Mouse (Mus musculus) gastrocnemius, adult 8-10 months (tissue): ENCODE measurements around the gene Cacna1c. TPM values are rescaled to one million over a fixed set of nuclear protein-coding genes. Genes with fewer than 3 reads are reported as not detected.
"Not testable (repeated sequence)": the region's sequence is repeated elsewhere in the genome, so short reads cannot be mapped to it uniquely, and the experiment has no call there.

Experiments used
- DNase-seq, 2 experiments: peaks; one replicate each; pipeline ENCODE4 v3.0.0; 2022; ENCODE audit warnings: low spot score in 2 of 2
- total RNA-seq, 4 experiments: library from RNA; stranded (reverse); gene quantifications; 2 replicates each; pipeline ENCODE4 v1.2.4; 2022

The Cacna1c gene
- total RNA-seq, 4 experiments from 2014 or later = 0.61 to 1.3 (median 0.90) TPM

- DNase-seq = no peak
Observed at GRCm38 (mm10) chr6:119213375-119213774, 17.2 kb upstream of the Cacna1c start.

- not testable (repeated sequence) for DNase-seq
Observed at GRCm38 (mm10) chr6:119206006-119206405, 9.8 kb upstream of the Cacna1c start.

GRCm38 (mm10) chr6:119204915-119205314 lies 8.7 kb upstream of the Cacna1c start:
- no peak for DNase-seq

GRCm38 (mm10) chr6:119204286-119204685 lies 8.1 kb upstream of the Cacna1c start:
- DNase-seq = no peak

DNA sequence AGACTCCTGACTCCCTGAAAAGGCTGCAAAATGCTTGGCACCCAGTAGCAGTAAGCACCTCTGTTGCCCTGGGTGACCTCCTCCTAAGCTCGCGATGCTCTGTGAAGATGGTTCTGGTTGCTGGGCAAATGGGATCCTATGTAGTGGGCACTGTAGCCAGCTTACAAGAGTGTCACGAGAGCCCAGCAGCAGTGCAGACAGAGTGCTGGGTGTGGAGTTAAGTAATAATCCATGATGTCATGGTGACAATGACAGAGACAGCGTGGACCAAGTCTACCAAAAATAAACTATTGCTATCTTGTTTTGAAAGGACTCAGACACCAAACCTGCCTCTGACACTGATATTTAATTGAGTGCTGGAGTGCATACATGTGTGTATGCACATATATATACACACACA lies 5.4 kb upstream of the Cacna1c start:
- no peak for DNase-seq

- no peak for DNase-seq
Observed at GRCm38 (mm10) chr6:119200362-119200761, 4.1 kb upstream of the Cacna1c start.

DNA sequence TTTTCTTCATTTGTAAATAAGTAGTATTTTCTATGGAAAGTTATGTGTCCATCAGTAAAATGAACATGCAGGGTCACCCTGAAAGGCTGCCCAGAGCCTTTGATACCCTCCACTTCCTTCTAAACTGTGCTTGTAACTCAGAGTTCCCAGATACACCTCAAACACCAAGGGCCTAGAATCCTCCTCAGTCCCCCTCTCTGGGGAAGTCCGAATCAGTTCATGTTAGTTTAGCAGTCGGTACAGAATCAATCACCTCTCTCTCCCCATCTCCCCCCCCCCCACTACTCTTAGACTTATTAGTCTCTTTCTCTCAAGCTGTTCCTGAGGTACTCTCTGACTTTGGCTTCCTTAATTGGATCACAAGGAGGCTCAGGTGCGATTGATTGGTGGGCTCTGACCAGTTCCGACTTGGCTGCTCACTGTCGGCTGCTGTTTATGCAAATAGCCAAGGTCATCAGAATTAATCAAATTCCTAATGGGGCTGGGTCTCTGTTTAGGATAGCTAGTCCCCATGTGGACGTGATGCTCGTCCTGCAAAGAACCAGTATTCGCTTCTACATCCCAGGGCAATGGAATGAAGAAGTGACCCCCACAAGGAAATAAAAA lies 3.2 kb upstream of the Cacna1c start:
- no peak for DNase-seq

DNA sequence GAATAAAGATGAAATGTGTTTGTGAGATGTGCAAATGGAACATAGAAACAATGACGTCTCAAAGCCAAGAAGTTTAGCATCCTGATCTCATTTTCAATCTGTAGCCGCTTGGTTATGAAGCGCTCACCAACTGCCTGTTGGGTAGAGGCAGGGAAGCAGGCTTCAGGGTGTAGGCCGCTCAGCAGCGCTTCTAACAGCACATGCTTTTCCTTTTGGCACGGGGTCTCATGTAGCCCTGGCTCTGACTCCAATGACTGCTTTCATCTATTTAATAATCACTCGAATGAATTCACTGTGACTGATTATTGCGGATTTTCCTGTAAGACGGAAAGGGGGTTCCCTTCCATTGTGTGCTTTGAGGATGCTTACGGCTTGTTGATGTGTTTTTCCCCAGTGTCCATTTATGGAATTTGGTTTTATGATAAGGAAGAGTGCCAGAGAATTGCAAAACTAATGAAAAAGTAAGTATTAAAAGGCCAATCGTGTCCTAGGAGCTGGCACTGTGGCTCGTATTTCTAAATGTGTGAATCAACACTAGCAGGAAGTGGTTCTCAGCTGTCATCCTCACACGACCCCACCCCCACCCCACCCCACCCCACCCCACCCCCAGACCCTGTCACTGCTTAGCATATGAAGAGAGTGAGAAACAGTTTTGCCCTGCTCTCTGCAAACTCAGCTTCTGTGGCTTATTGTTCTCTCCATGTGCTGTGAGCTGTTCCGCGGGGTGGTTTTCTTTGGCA lies 2.5 kb upstream of the Cacna1c start:
- DNase-seq = no peak

DNA sequence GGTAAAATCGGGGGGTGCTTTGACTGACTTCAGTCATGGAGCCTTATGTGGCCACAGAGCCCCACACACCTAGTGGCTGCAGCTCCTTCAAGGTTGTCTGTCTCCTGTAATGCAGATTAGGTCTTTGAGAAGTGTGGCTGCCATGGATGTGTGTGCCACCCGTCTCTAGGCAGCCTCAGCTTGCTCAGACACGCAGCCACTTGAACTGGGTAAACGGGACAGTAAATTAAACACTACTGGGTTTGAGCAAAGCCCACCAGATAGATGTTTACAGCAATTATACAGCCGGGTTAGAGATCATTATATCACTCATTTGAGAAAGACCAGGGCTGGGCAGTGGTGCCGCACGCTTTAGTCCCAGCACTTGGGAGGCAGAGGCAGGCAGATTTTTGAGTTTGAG lies 1.6 kb downstream of the Cacna1c start:
- DNase-seq = no peak

DNA sequence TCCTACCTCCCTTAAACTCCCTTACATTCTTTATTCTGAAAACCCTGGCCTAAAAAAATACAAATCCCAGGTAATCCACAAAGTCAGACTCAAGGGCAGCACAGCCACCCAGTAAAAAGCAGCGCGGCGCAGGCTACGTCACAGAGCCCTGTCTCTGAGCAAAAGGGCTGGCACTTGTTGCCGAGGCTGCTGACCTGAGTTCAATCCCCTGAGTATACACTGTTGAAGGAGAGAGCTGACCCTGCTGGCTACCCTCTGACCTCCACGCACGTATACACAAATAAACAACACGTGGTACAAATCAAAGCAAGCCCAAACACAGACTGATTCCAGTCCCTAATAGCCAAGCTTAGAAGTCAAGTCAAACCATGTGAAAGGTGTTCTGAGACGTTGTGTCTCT lies 2.1 kb downstream of the Cacna1c start:
- DNase-seq = no peak

GRCm38 (mm10) chr6:119193571-119194154 lies 2.6 kb downstream of the Cacna1c start:
- no peak for DNase-seq

- no peak for DNase-seq
Observed at GRCm38 (mm10) chr6:119191478-119191877, 4.7 kb downstream of the Cacna1c start.

DNA sequence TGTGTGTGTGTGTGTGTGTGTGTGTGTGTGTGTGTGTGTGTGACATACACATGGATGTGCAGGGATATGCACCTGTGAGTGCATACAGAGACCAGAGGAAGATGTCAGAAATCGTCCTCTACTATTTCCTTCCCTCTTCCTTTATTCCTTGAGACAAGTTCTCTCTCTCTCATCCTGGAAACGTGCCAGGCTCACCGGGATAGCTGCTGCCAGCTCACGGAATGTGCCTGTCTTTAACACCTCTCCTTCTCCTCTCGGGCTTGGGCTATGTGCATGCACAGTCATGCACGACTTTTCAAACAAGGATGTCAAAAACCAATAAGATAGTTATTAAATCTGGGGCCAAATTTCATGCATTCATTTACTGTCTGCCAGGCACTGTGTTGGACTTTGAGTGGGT lies 8.6 kb downstream of the Cacna1c start:
- DNase-seq = no peak

GRCm38 (mm10) chr6:119186658-119187057 lies 9.6 kb downstream of the Cacna1c start:
- no peak for DNase-seq

- DNase-seq = no peak
Observed at GRCm38 (mm10) chr6:119183781-119184180, 12.4 kb downstream of the Cacna1c start.

DNA sequence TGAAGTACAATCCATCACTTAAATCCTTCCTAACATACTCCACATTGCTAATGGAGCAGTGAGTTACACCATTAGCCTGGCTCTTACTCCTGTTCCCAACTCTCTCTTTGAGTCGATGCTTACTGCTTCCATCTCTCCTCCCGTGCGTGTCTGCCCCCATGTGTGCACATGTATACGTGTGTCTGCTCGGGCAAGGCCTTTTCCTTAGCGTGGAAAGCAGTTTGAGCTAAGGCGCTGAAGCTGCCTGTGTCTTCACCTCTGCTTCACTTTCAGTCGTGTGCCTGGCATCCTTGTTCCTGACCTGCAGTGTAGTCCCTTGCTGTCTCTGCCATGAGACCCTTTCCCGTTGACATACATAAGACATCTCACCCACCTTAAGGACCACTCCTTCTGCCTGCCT lies 14.0 kb downstream of the Cacna1c start:
- no peak for DNase-seq

GRCm38 (mm10) chr6:119180188-119180587 lies 16.0 kb downstream of the Cacna1c start:
- no peak for DNase-seq

GRCm38 (mm10) chr6:119177101-119177500 lies 19.1 kb downstream of the Cacna1c start:
- no peak for DNase-seq

DNA sequence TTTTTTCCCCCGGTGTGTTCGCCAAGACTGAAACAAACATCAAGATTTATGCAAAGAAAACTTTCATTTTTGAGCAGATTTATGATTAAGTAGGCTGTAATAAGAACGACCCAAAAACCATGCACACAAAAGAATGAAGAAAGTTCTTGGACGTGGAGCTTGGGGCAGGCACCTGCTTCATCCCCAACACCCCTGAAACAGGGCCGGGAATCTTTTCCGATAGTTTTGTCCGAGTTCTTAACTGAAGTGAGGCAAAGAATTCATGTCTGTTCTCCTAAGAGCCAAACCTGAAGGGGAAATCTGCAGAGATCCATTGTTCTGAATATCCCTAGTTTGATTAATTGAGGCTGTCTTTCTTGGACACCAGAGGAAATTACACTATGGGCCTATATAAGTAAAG lies 20.1 kb downstream of the Cacna1c start:
- DNase-seq = no peak

DNA sequence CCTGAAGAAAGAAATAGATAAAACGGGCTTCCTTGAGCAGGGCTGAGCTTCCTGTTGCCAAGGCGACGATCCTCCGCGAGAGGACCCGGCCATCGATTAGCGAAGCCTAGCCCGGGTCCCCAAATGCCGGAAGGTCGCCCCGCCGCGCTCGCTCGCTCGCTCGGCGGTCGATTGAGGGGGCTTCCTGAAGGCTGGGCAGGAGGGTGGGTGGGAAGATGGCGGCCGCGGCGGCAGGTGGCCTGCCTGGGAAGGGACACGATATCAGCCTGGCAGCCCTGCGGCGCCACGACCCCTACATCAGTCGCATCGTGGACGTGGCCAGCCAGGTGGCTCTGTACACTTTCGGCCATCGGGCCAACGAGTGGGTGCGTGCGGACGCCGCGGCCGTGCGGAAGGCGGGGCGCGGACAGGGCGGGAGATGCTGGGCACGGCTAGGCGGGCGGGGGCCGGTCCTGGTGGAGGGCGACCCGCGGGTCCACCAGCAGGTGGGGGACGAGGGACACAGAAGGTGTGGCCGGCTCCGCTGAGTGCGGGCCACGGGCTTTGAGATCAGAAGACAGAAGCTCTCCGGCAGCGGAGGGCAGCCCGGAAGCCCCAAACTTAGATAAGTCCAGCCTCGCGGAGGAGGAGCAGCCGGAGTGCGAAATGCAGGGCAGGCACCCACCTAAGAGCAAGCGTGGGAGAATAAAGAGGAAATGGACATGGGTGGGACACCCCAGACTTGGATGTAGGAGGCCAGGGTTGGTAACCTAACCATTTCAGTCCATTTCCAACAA lies 21.0 kb downstream of the Cacna1c start, which contains the start of gene Dcp1b:
Gene Dcp1b (plus strand): TSS at position 176 of the 776 bp plus-strand sequence.
- DNase-seq = peak; percentile 57 to 68

DNA sequence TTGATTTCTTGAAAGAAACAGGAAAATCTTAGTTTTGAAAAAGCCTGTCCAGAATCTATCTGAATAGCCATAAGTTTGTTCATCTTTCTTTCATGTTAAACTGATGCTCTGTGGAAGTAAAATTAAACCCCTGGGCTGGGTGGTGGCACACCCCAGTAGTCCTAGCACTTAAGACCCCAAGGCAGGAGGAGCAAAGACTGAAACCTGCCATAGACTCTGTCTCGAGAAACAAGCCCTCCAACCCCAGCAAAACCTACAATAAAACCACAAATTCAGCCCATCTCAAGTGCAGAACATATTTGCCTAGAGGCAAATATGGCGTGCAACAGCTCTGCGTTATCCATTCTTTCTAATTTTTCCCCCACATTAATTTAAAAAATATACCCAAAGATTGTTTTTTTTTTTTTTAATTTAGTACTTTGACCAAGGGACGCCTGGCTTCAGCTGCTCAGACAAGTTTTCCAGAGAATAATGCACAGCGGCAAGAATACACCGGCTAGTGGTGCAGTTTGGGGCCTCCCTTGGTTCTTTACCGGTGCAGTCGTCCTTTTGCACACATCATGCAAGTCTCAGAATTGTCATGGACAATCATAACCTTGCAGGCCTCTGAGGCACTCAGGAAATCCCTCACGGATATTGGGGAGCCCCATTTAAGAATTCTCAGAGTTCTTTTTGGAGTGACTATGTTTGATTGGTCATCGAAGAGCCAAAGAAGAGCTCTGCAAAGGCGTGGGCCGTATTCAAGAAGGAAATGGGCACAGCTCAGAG lies 21.7 kb downstream of the Cacna1c start:
- DNase-seq = no peak
